Mouse (Mus musculus): ENCODE data around the gene Il1f5. TPM values are rescaled to one million over a fixed set of nuclear protein-coding genes. Genes with fewer than 3 reads are reported as not detected.
A peak's percentile ranks its signal among the peaks of the same experiment; 100 is the strongest.

The Il1f5 gene
- polyA plus RNA-seq (2015; fragmentation: Nextera tagmentation; extraction: Ambion mirVana) = not detected in 2 replicates

DNA sequence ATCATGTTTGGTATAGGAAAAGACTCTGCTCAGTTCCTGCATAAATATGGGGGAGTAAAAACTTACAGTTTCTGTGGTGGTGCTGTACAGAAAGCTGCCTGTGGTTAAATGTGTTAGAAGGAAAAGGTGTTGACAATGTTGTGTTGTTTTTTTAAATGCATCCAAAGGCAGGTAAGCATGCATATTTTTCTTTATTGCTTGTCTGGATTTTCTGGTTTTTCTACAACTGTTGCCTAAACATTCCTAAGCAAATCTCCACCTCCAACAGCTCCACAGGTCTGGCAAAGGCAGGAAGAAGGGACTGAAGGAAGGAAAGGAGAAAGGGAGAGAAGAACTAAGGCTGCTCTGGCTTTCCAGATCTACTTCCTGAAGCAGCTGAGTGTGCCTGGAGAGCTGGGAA, at the start of gene Il1f5:
Il1f5 (plus strand) TSS at position 301 of the 400 bp plus-strand sequence.
- H3K9ac ChIP-seq (ENCODE audit: low read depth, low read length) = no peak within 1 kb of the TSS
- no peaks in the 10 kb centered on the region for H3K4me1 ChIP-seq (ENCODE audit: control insufficient read depth, insufficient read depth, low read length)
- no peaks in the 10 kb centered on the region for H3K27me3 ChIP-seq (replicated peaks; ENCODE audit: control insufficient read depth, insufficient read depth, low read length)
- no peaks in the 10 kb centered on the region for H3K36me3 ChIP-seq (ENCODE audit: control insufficient read depth, insufficient read depth, low read length)
- H3K4me2 ChIP-seq (ENCODE audit: low read depth, low read length) = no peak within 1 kb of the TSS
- no peaks in the 10 kb centered on the region for H3K9me3 ChIP-seq (ENCODE audit: control insufficient read depth, low read length)
- no peak within 1 kb of the TSS for H3K27ac ChIP-seq (ENCODE audit: low read length)
- ATAC-seq = no peak
- H3K4me3 ChIP-seq (ENCODE audit: low read length) = no peak within 1 kb of the TSS

DNA sequence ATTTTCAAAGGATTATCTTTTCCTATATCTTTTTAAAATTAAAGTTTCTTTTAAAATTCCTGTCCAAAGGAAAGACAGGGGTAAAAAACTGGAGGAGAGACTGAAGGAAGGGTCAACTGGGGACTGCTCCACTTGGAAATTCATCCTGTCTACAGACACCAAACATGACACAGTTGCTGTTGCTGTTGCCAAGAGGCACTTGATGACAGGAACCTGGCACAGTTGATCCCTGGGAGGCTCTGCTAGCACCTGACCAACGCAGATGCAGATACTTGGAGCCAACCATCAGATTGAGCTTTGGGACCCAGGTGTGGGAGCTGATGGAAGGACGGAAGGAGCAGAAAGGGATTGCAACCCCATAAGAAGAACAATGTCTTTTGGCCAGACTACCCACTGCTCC, 49.6 kb upstream of the Il1f5 start:
- Histone ChIP-seq H3K9me3 (ENCODE audit: control insufficient read depth, low read length) (no peaks in the 10 kb centered on the region), H3K4me3 (ENCODE audit: low read length) (no peak overlapping the region), H3K36me3 (ENCODE audit: control insufficient read depth, insufficient read depth, low read length) (no peaks in the 10 kb centered on the region), H3K9ac (ENCODE audit: low read depth, low read length) (no peak overlapping the region), H3K27ac (ENCODE audit: low read length) (no peak overlapping the region), H3K27me3 (replicated peaks; ENCODE audit: control insufficient read depth, insufficient read depth, low read length) (no peaks in the 10 kb centered on the region), H3K4me2 (ENCODE audit: low read depth, low read length) (no peak overlapping the region), H3K4me1 (ENCODE audit: control insufficient read depth, insufficient read depth, low read length) (no peaks in the 10 kb centered on the region)
- ATAC-seq = no peak
- 82% methylated on average over 2 of the region's 2 CpGs for WGBS

DNA sequence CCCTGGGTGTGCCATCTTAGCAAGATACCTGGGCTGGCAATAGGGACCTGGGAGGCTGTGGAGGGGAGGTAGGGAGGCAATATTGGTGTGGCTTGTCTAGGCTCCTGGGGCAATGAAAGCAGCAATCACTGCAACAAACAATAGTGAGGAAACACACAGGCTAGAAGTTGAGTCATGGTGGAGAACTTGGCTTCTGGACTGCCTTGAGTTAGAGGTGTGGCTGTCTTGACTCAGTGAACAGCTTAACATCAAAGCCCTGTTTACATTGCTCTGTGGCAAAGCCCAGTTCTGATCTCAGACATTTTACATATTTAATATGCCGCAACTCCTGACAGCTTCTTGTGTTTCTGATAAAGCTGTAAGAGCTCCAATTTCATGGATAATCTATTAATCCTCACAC, 9.3 kb upstream of the Il1f5 start:
- ATAC-seq = 0 out of 2 replicates have a peak, but pooled peaks have one; percentile 26
- H3K27ac ChIP-seq (ENCODE audit: low read length) = no peak overlapping the region
- no peaks in the 10 kb centered on the region for H3K9me3 ChIP-seq (ENCODE audit: control insufficient read depth, low read length)
- H3K4me2 ChIP-seq (ENCODE audit: low read depth, low read length) = no peak overlapping the region
- WGBS = 79% methylated on average over 1 of the region's 1 CpGs
- no peak overlapping the region for H3K4me3 ChIP-seq (ENCODE audit: low read length)
- no peak overlapping the region for H3K9ac ChIP-seq (ENCODE audit: low read depth, low read length)
- H3K27me3 ChIP-seq (replicated peaks; ENCODE audit: control insufficient read depth, insufficient read depth, low read length) = no peaks in the 10 kb centered on the region
- no peaks in the 10 kb centered on the region for H3K36me3 ChIP-seq (ENCODE audit: control insufficient read depth, insufficient read depth, low read length)
- H3K4me1 ChIP-seq (ENCODE audit: control insufficient read depth, insufficient read depth, low read length) = no peaks in the 10 kb centered on the region

DNA sequence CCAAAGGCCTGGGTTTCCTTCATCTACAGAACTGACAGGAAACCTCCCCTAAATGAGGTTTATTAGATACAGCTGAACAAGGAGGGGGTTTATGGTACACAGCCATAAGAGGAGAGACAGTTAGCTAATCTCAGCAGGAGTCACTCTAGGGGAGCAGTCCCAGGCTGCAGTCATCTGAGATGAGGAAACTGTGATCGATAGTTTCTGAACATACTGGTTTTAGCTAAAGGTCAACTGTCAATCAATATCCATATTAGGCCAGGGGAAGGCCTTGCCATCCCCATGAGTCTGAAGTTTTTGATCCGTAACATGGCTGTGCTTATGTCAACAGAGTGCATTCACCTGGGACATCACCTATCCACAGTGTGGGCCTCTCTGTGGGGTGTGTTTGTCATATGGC, 3.1 kb upstream of the Il1f5 start:
- Histone ChIP-seq H3K36me3 (ENCODE audit: control insufficient read depth, insufficient read depth, low read length) (no peaks in the 10 kb centered on the region), H3K27ac (ENCODE audit: low read length) (no peak overlapping the region), H3K27me3 (replicated peaks; ENCODE audit: control insufficient read depth, insufficient read depth, low read length) (no peaks in the 10 kb centered on the region), H3K9ac (ENCODE audit: low read depth, low read length) (no peak overlapping the region), H3K9me3 (ENCODE audit: control insufficient read depth, low read length) (no peaks in the 10 kb centered on the region), H3K4me2 (ENCODE audit: low read depth, low read length) (no peak overlapping the region), H3K4me3 (ENCODE audit: low read length) (no peak overlapping the region), H3K4me1 (ENCODE audit: control insufficient read depth, insufficient read depth, low read length) (no peaks in the 10 kb centered on the region)
- WGBS = 83% methylated on average over 2 of the region's 2 CpGs
- ATAC-seq = no peak

DNA sequence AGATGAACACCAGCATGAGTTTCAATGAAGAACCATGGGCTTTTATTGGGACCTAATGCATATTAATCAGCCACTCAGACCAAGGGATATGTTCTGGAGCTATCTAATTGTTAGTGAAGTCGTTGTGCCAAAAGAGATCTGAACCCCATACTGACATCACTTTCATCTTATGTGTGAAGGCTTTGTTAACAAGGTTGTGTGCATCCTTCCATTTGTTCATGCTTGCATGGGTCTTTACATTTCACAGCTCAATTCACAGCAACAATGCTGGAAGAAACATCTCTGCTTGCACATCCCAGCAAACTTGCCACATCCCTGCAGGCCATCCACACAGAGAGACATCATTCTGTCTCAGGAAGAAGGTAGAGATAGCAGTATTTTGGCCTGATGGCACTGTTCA, 1.6 kb upstream of the Il1f5 start:
- H3K4me1 ChIP-seq (ENCODE audit: control insufficient read depth, insufficient read depth, low read length) = no peaks in the 10 kb centered on the region
- no peaks in the 10 kb centered on the region for H3K9me3 ChIP-seq (ENCODE audit: control insufficient read depth, low read length)
- H3K4me2 ChIP-seq (ENCODE audit: low read depth, low read length) = no peak overlapping the region
- ATAC-seq = no peak
- no peak overlapping the region for H3K4me3 ChIP-seq (ENCODE audit: low read length)
- H3K27ac ChIP-seq (ENCODE audit: low read length) = no peak overlapping the region
- H3K27me3 ChIP-seq (replicated peaks; ENCODE audit: control insufficient read depth, insufficient read depth, low read length) = no peaks in the 10 kb centered on the region
- H3K36me3 ChIP-seq (ENCODE audit: control insufficient read depth, insufficient read depth, low read length) = no peaks in the 10 kb centered on the region
- H3K9ac ChIP-seq (ENCODE audit: low read depth, low read length) = no peak overlapping the region
- 33% methylated on average over 1 of the region's 1 CpGs for WGBS

DNA sequence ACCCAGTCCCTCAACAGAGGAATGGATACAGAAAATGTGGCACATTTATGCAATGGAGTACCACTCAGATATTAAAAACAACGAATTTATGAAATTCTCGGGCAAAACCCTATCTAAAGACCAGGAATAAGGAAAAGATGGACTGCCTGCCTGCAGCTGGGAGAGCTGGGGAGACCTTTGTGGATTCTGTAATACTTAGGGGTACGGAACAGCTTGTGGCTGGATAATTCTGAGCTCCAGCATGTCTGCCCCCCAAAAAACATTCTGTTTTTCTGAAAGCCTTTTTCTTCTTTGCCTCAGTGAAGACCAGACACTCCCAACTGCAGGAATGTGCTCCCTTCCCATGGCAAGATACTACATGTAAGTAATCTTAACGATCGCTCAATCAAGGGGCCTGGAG, 14.1 kb downstream of the Il1f5 start, which contains the start of gene Il1f10:
Il1f10 (plus strand) TSS at position 301 of the 400 bp plus-strand sequence.
- whole genome bisulfite sequencing = 80% methylated on average over 5 of the region's 5 CpGs
- Histone ChIP-seq H3K27me3 (replicated peaks; ENCODE audit: control insufficient read depth, insufficient read depth, low read length) (no peaks in the 10 kb centered on the region), H3K36me3 (ENCODE audit: control insufficient read depth, insufficient read depth, low read length) (no peaks in the 10 kb centered on the region), H3K4me2 (ENCODE audit: low read depth, low read length) (no peak within 1 kb of the TSS), H3K4me1 (ENCODE audit: control insufficient read depth, insufficient read depth, low read length) (no peaks in the 10 kb centered on the region), H3K27ac (ENCODE audit: low read length) (no peak within 1 kb of the TSS), H3K4me3 (ENCODE audit: low read length) (no peak within 1 kb of the TSS), H3K9me3 (ENCODE audit: control insufficient read depth, low read length) (no peaks in the 10 kb centered on the region), H3K9ac (ENCODE audit: low read depth, low read length) (no peak within 1 kb of the TSS)
- ATAC-seq = no peak

DNA sequence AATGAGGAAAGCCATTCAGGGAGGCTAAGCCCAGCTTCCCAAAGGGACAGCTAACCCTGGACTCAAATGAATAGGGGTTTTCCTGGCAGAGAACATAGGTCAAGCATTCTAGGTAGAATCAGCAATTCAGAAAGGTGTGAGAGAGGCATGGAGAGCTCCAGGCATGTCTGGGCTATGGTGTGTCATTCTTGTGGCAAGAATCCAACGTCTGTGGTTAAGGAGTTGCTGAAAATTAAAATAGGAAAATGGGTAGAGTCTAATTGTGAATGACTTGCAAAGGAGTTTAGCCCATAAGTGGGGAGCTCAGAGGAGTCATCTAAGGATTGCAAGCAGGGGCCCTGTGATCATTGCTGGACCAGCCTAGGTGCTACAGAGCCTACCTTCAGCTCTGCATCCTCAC, 17.9 kb downstream of the Il1f5 start:
- Histone ChIP-seq H3K27ac (ENCODE audit: low read length) (no peak overlapping the region), H3K36me3 (ENCODE audit: control insufficient read depth, insufficient read depth, low read length) (no peaks in the 10 kb centered on the region), H3K27me3 (replicated peaks; ENCODE audit: control insufficient read depth, insufficient read depth, low read length) (no peaks in the 10 kb centered on the region), H3K4me1 (ENCODE audit: control insufficient read depth, insufficient read depth, low read length) (no peaks in the 10 kb centered on the region), H3K4me3 (ENCODE audit: low read length) (no peak overlapping the region), H3K9me3 (ENCODE audit: control insufficient read depth, low read length) (no peaks in the 10 kb centered on the region), H3K4me2 (ENCODE audit: low read depth, low read length) (no peak overlapping the region), H3K9ac (ENCODE audit: low read depth, low read length) (no peak overlapping the region)
- 61% methylated on average over 1 of the region's 1 CpGs for WGBS
- no peak for ATAC-seq

DNA sequence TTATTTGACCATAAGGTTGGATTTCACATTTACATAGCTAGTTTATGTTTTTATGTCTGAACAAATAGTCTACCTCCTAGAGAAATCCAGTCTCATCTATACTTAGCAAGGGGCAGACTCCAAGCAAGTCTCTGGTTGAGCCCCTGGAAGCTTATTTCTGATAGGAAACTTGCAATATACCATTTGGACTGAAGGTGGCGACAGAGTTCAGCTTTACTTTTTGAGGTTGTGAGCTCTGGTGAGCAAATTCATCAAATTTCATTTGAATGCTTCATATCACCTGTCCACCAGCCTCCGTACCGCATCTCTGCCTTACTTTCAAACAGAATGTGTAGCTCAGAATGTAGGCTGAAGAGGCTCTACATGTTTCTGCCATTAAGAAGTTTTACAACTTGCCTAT, 20.1 kb downstream of the Il1f5 start:
- H3K4me1 ChIP-seq (ENCODE audit: control insufficient read depth, insufficient read depth, low read length) = no peaks in the 10 kb centered on the region
- no peak overlapping the region for H3K4me3 ChIP-seq (ENCODE audit: low read length)
- H3K36me3 ChIP-seq (ENCODE audit: control insufficient read depth, insufficient read depth, low read length) = no peaks in the 10 kb centered on the region
- H3K27ac ChIP-seq (ENCODE audit: low read length) = no peak overlapping the region
- H3K9me3 ChIP-seq (ENCODE audit: control insufficient read depth, low read length) = no peaks in the 10 kb centered on the region
- no peak overlapping the region for H3K9ac ChIP-seq (ENCODE audit: low read depth, low read length)
- H3K4me2 ChIP-seq (ENCODE audit: low read depth, low read length) = no peak overlapping the region
- ATAC-seq = no peak
- 3% methylated on average over 3 of the region's 3 CpGs for WGBS
- H3K27me3 ChIP-seq (replicated peaks; ENCODE audit: control insufficient read depth, insufficient read depth, low read length) = no peaks in the 10 kb centered on the region

DNA sequence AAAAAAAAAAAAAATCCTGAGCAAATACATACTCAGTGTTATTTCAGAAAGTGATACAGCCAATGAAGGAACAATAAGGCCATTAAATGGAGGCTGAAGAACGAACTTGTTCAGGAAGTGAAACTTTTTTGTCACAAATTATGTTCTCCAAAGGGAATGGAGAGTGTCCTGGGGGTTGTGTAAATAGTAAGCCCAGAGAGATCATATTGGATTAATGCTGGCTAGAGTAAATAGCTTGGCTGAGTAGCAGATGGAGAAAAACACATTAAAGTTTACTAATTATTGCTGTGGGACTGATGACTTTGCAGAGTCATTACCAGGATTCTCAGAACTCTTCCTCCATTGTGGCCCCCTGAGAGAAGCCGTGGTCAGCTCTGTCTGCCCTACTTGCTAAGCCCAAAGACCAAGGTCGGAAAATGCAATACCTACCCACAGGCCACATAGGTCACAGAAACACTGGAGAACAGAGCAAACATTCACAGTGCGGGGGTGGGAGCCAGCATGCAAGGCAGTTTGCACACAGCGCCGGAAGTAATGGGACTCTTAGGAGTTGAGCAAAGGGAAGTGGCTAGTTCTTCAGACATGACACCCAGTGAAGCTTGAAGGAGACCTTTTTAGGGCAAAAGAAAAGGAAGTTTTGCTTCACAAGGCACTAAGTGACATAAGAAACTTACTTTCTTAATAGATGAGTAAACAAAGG, 34.7 kb downstream of the Il1f5 start:
- H3K27ac ChIP-seq (ENCODE audit: low read length) = no peak overlapping the region
- WGBS = 54% methylated on average over 6 of the region's 6 CpGs
- no peaks in the 10 kb centered on the region for H3K9me3 ChIP-seq (ENCODE audit: control insufficient read depth, low read length)
- H3K27me3 ChIP-seq (replicated peaks; ENCODE audit: control insufficient read depth, insufficient read depth, low read length) = no peaks in the 10 kb centered on the region
- no peak overlapping the region for H3K9ac ChIP-seq (ENCODE audit: low read depth, low read length)
- no peaks in the 10 kb centered on the region for H3K4me1 ChIP-seq (ENCODE audit: control insufficient read depth, insufficient read depth, low read length)
- no peak overlapping the region for H3K4me2 ChIP-seq (ENCODE audit: low read depth, low read length)
- no peaks in the 10 kb centered on the region for H3K36me3 ChIP-seq (ENCODE audit: control insufficient read depth, insufficient read depth, low read length)
- no peak overlapping the region for H3K4me3 ChIP-seq (ENCODE audit: low read length)
- no peak; the same call in 1 of the 2 replicates for ATAC-seq

DNA sequence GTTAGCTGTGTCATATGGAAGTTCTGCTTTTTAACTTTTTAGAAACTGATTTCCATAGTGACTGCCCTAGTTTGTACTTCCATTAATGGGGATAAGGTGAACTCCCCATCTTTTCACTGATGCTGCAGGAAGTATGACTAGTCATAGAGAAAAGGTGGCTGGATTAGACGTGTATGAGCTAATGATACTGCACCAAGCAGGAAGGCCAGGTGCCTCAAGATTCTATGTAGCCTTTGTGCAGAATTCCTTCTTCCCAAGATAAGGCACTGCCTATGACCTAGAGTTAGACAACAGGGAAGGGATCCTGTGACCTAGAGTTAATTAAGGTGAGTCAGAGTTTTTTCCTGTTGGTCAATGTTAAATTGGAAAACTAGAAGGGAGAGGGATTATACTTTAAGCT, 40.2 kb downstream of the Il1f5 start:
- Histone ChIP-seq H3K4me1 (ENCODE audit: control insufficient read depth, insufficient read depth, low read length) (no peaks in the 10 kb centered on the region), H3K27ac (ENCODE audit: low read length) (no peak overlapping the region), H3K36me3 (ENCODE audit: control insufficient read depth, insufficient read depth, low read length) (no peaks in the 10 kb centered on the region), H3K4me2 (ENCODE audit: low read depth, low read length) (no peak overlapping the region), H3K4me3 (ENCODE audit: low read length) (no peak overlapping the region), H3K9ac (ENCODE audit: low read depth, low read length) (no peak overlapping the region), H3K27me3 (replicated peaks; ENCODE audit: control insufficient read depth, insufficient read depth, low read length) (no peaks in the 10 kb centered on the region), H3K9me3 (ENCODE audit: control insufficient read depth, low read length) (no peaks in the 10 kb centered on the region)
- ATAC-seq = no peak
- 63% methylated on average over 1 of the region's 1 CpGs for WGBS
